Mouse (Mus musculus) gastrocnemius, postnatal 14 days (tissue): ENCODE measurements around the gene Wdr19. TPM values are rescaled to one million over a fixed set of nuclear protein-coding genes. Genes with fewer than 3 reads are reported as not detected.

ENCODE experiments used
- DNase-seq: peaks from one replicate; pipeline ENCODE4 v3.0.0; 2021; ENCODE audit warnings: mixed read lengths
- intact Hi-C: fragments of 180-260 bp; cut with DNase I; formaldehyde crosslinking; loops from one replicate; pipeline ENCODE4 v1.15.1; 2025; ENCODE audit warnings: low total_unique reads
- total RNA-seq, 2 experiments: library from RNA; stranded (reverse); gene quantifications; 2 replicates each; pipeline ENCODE4 v1.2.3; 2021

Wdr19 gene
- total RNA-seq, 2 experiments from 2014 or later: 2.0 to 2.2 TPM

GRCm38 (mm10) chr5:65182268-65182667, 17.2 kb upstream of the Wdr19 start:
- intact Hi-C loops: no loop called here
- DNase-seq: no peak

DNA sequence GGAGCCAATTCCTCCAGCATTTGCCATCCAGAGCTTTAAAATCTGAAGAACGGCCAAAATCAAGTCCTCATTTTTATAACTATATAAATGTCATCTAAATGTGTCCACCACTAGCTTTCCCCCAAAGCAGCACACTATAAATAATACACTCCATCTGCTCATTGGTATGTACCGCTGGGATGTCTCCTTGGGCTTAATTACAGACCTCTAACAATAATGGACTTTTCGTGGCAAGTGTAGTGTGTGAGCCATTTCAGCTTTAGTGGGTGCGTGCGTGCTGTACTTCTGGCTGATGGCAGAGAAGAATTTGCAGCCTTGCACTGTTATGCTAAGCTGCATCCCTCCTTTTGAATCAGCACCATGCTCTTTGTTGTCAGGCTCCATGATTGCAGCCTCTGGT, 7.9 kb upstream of the Wdr19 start:
- intact Hi-C loops: no loop called here
- no peak for DNase-seq

DNA sequence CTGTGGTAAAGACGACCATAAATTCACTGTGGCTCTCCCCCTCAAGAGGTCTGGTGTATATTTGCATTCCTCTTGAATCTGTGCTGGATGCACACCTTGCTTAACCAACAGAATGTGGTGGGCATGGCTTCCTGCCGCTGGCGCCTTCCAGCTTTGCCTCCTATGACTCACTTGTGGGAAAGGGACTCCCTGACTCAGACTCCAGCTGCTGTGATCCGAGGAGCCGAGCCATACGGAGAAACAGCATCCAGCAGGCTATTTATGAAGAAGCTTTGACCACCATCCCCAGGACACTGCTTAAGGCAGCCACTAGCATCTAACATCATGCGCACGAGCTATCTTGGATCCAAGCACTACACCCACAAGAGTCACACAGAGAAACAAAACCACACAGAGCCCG, 5.1 kb upstream of the Wdr19 start:
- intact Hi-C loops: no loop called here
- peak; percentile 18 for DNase-seq

DNA sequence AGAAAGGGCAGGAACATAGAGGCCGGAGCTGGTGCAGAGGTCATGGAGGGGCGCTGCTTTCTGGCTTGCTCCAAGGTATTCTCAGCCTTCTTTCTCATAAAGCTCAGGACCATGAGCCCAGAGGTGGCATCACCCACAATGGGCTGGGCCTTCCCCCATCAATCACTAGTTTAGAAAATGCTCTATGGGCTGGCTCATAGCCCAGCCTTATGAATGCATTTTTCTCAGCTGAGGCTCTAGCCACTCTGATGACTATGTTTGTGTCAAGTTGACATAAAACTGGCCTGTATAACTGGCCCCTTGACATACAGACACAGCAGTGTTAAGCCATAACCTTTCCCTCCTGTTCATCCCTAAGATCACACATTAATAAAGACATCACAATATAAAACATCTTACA, 5.2 kb downstream of the Wdr19 start:
- no peak for DNase-seq
- intact Hi-C loops: loop anchor here (10.0 kb wide), 1 partner anchor 130 kb away; no protein-coding TSS in a partner anchor

DNA sequence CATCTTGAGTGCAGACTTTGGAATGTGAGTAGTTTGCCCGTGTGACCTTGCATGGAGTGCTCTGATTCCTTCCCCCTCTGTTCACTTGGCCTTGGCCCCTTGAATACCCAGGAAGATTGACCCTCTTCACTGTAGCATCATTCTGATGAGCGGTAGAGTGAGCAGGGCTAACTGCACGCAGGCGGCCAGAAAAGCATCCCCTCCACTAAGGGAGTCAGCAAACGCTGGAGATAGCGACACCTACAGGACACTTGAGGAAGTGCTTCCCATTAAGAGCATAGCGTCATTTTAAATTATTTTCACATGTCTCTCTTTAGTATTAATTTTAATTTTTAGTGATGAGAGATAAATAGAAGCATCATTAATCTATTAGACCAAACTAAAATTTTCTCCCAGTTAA, 13.8 kb downstream of the Wdr19 start:
- DNase-seq: peak; percentile 22
- intact Hi-C loops: loop anchor here (10.0 kb wide), 1 partner anchor 209 kb away; no protein-coding TSS in a partner anchor

- no peak for DNase-seq
- intact Hi-C loops: loop anchor here (10.0 kb wide), 1 partner anchor 213 kb away; no protein-coding TSS in a partner anchor
Observed at GRCm38 (mm10) chr5:65217305-65218269, 18.1 kb downstream of the Wdr19 start.

DNA sequence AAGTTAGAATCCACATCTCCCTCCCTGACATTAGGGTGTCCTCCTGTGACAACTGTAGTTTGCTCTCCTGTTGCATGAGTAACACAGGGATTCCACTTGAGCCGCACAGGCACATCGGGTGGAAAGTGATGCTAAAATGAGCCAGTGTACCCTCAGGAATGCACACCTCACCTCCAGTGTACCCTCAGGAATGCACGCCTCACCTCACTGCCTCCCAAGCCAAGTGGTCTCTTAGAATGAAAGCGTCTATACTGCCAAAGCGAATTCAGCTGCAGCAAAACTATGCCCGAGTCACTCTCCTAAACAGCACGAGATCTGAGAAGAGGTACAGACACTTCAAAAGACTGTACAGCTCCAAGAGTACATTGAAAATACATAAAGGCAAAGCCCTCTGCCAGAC, 21.5 kb downstream of the Wdr19 start:
- intact Hi-C loops: no loop called here
- no peak for DNase-seq

DNA sequence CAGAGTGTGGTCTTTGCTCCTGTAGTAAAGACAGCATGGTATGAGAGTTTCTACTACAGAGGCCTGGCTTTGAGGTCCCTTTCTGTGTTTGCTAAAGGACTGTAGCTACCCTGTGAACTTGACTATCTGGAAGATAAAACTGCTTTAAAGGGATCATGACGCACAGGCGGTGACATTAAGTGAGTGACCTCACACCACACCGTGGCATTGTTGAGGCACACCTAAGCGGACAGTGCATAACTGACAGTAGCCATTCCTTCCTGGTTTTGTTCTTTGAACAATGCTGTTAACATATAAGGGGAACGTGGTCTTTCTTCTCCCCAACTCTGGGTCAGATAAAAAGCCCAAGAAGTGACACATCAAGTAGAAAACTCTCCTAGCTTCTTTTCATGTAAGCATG, 24.6 kb downstream of the Wdr19 start:
- intact Hi-C loops: no loop called here
- DNase-seq: no peak

- DNase-seq: no peak
- intact Hi-C loops: no loop called here
Observed at GRCm38 (mm10) chr5:65231289-65232003, 31.9 kb downstream of the Wdr19 start.

GRCm38 (mm10) chr5:65242740-65243139, 43.2 kb downstream of the Wdr19 start:
- intact Hi-C loops: loop anchor here (10.0 kb wide), 2 partner anchors 238 to 358 kb away; no protein-coding TSS in a partner anchor
- DNase-seq: no peak

DNA sequence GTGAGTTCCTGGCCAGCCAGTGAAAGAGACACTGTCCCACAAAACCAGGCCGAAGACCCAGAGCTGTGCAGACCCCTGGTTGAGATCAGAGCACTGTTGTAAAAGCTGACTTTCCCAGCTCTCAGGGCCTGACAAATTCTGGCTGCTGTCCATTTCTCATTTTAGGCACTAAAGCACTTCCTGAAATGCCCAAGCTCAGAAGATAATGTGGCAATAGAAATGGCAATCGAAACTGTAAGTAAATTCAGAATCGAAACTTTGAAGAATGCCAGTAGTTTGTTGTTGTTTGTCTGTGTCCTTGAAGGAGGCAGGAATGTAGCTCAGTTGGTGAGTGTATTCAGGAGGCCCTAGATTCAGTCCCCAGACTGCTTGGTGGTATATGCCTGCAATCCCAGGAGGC, 47.8 kb downstream of the Wdr19 start:
- DNase-seq: no peak
- intact Hi-C loops: loop anchor here (10.0 kb wide), 2 partner anchors 242 to 362 kb away; no protein-coding TSS in a partner anchor

DNA sequence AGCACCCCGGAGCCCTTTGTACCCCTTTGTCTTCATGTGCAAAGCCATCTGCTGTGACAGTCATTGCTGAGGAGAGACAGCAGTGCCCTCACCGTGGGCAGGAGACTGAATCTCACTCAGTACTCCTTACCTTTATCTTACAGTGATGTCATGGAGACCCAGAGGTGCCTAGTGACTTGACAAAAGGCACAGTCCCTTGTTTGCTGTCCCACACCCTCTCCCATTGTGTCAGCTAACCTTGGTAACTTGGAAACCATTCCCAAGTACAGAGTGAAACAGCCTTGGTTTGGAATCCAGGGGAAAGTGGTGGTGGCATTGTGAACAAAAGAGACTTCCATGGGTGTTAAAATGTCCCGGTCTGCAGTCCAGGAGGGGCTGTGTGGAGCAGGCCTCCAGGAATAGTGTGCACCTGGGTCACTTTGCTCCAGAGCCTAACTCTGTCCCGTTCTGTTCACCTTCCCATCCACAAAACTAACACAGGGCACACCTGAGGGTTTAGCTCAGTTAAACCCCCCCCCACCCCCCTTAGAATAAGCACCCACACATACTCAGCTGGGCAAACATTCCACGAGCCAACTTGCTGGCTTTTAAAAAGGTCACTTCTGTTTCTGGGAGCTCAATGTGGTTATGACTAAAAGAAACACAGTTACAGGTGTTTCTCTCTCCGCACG, 50.8 kb downstream of the Wdr19 start:
- DNase-seq: no peak
- intact Hi-C loops: no loop called here

DNA sequence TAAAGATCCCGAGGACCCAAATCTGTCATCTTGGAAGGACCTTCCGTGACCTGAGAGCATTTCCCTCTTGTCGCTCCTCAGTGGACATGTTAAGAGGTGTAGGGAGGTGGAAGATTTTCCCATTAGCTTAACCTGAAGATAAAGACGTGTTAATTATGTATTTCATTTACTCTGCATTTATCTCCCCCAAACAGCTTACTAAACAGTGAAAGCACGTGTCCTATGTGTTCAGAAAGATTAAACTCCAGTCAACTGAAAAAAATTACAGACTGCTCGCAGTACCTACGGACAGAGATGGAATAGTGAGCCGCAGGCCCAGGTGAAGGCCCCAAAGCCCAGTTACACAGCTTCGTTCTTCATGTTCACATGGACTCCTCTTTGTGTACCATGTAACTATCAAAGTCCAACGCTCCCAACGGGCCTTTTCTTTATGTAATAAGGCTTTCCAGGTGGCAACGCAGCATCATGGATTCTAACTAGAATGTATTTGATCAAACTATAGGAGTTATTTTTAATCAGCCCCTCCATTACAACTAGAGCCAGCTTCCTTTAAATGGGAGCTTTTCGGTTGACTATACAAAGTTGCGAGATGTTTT, 58.5 kb downstream of the Wdr19 start:
- no peak for DNase-seq
- intact Hi-C loops: no loop called here

DNA sequence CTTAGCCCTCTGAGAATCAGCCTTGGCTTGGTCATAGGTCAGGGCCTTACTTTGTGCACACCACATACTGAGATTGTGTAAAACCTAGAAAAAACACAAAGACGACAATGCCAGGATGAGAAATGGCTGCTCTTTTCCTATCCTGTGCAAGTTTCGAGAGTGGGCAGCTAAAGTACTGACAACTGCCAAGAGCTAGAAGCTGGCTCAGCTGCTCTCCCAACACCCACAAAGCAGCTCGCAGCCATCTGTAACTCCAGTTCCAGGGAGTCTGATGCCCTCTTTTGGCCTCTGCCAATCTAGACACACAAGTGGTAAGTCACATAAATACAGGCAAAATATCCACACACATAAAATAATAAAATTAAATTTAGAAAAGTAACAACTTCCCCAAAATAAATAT, 74.5 kb downstream of the Wdr19 start:
- intact Hi-C loops: no loop called here
- no peak for DNase-seq

- no peak for DNase-seq
- intact Hi-C loops: no loop called here
Observed at GRCm38 (mm10) chr5:65279133-65279651, 79.7 kb downstream of the Wdr19 start.

GRCm38 (mm10) chr5:65281216-65281615, 81.7 kb downstream of the Wdr19 start:
- intact Hi-C loops: no loop called here

DNA sequence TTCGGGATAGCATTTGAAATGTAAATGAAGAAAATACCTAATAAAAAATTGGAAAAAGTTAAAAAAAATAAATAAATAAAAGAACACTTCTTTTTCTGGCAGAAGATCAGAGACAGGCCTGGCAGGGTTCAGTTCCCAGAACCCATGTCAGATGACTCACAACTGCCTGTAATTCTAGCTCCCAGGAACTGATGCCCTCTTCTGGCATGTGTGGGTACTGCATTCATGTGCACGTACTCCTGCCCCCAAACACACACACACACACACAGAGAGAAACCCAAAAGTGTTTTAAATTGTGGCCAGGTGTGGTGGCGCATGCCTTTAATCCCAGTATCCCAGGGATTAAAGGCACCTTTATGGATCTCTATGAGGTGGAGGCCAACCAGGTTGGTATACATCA, 84.7 kb downstream of the Wdr19 start:
- intact Hi-C loops: no loop called here

More at GRCm38 (mm10) chr5:65281216-65281615, 81.7 kb downstream of the Wdr19 start:
- no peak for DNase-seq

GRCm38 (mm10) chr5:65287751-65288701, 88.5 kb downstream of the Wdr19 start:
- intact Hi-C loops: no loop called here

More for the DNA sequence above, 84.7 kb downstream of the Wdr19 start:
- DNase-seq: no peak

More at GRCm38 (mm10) chr5:65287751-65288701, 88.5 kb downstream of the Wdr19 start:
- no peak for DNase-seq
